Mouse (Mus musculus) liver, embryonic 12.5 days (tissue): ENCODE measurements around the gene Spen. TPM values are rescaled to one million over a fixed set of nuclear protein-coding genes. Genes with fewer than 3 reads are reported as not detected.

Source experiments
- ATAC-seq: fragments of 200-750 bp; cut with Nextera tagmentation; 2 replicates; pipeline ENCODE4 v1.8.0; 2017; ENCODE audit warnings: moderate number of reproducible peaks, mild to moderate bottlenecking, moderate library complexity
- H3K27ac ChIP-seq: fragments of 300-500 bp; sonication (generic); 2 replicates; pipeline ENCODE4 v1.5.1; 2016; ENCODE audit warnings: mild to moderate bottlenecking
- H3K27me3 ChIP-seq: fragments of 300-500 bp; sonication (generic); replicated peaks from 2 replicates; pipeline ENCODE4 v1.6.1; 2016; ENCODE audit warnings: mild to moderate bottlenecking, moderate library complexity
- H3K36me3 ChIP-seq: fragments of 300-500 bp; sonication (generic); 2 replicates; pipeline ENCODE4 v1.6.1; 2016; ENCODE audit warnings: mild to moderate bottlenecking, moderate library complexity
- H3K4me1 ChIP-seq: fragments of 300-500 bp; sonication (generic); 2 replicates; pipeline ENCODE4 v1.6.1; 2016
- H3K4me2 ChIP-seq: fragments of 300-500 bp; sonication (generic); 2 replicates; pipeline ENCODE4 v1.6.1; 2016; ENCODE audit warnings: mild to moderate bottlenecking, moderate library complexity
- H3K4me3 ChIP-seq: fragments of 300-500 bp; sonication (generic); 2 replicates; pipeline ENCODE4 v1.5.1; 2016; ENCODE audit warnings: mild to moderate bottlenecking, moderate library complexity
- H3K9ac ChIP-seq: fragments of 300-500 bp; sonication (generic); 2 replicates; pipeline ENCODE4 v1.6.1; 2016; ENCODE audit warnings: mild to moderate bottlenecking, moderate library complexity
- H3K9me3 ChIP-seq: fragments of 300-500 bp; sonication (generic); replicated peaks from 2 replicates; pipeline ENCODE4 v1.6.1; 2016; ENCODE audit warnings: mild to moderate bottlenecking, moderate library complexity
- WGBS: fragments of 180-500 bp; shearing (Covaris S2); methylation state at CpG from one replicate; pipeline ENCODE4 v1.1.7; 2016; ENCODE audit not compliant: insufficient replicate concordance; 5-methylcytosine and 5-hydroxymethylcytosine counted together
- polyA plus RNA-seq: library from polyadenylated mRNA; unstranded; fragments of >200 nt; fragmentation: Nextera tagmentation; extraction: Ambion mirVana; gene quantifications from 2 replicates; pipeline ENCODE4 v1.2.1, GENCODE M21; 2016

Spen gene
- polyA plus RNA-seq = 9.1 and 9.2 TPM in 2 replicates

GRCm38 (mm10) chr4:141538408-141539212 is at the start of gene Spen:
Spen (minus strand) TSS chr4:141538597.
- under 1% methylated on average over 85 of the region's 88 CpGs for WGBS
- H3K27me3 ChIP-seq = no peaks in the 10 kb centered on the region

GRCm38 (mm10) chr4:141583919-141584318 is 45.5 kb upstream of the Spen start:
- WGBS = 79% methylated on average over 8 of the region's 8 CpGs
- no peak overlapping the region for H3K27ac ChIP-seq
- no peaks in the 10 kb centered on the region; the same call in 1 of the 2 replicates for H3K36me3 ChIP-seq
- H3K4me1 ChIP-seq = peaks cover 9% of the 10 kb centered on the region; the same call in 1 of the 2 replicates
- H3K27me3 ChIP-seq = peaks cover 13% of the 10 kb centered on the region; the same call in 1 of the 2 replicates
- H3K4me2 ChIP-seq = no peak overlapping the region
- ATAC-seq = no peak
- H3K4me3 ChIP-seq = no peak overlapping the region
- H3K9me3 ChIP-seq = no peaks in the 10 kb centered on the region
- H3K9ac ChIP-seq = no peak overlapping the region

More at GRCm38 (mm10) chr4:141538408-141539212, at the start of gene Spen:
- peaks cover 58% of the 10 kb centered on the region for H3K4me1 ChIP-seq
- peak within 1 kb of the TSS; percentile 96 for H3K9ac ChIP-seq
- peak within 1 kb of the TSS; percentile 93 for H3K4me2 ChIP-seq
- H3K27ac ChIP-seq = peak within 1 kb of the TSS; percentile 95
- H3K9me3 ChIP-seq = no peaks in the 10 kb centered on the region
- peak within 1 kb of the TSS; percentile 97 for H3K4me3 ChIP-seq
- no peaks in the 10 kb centered on the region for H3K36me3 ChIP-seq
- ATAC-seq = peak; percentile 87

GRCm38 (mm10) chr4:141581051-141581450 is 42.7 kb upstream of the Spen start:
- peaks cover 17% of the 10 kb centered on the region for H3K4me1 ChIP-seq
- no peak overlapping the region for H3K27ac ChIP-seq
- no peak overlapping the region for H3K4me3 ChIP-seq
- H3K9ac ChIP-seq = no peak overlapping the region
- ATAC-seq = no peak
- 0 out of 2 replicates have a peak, but pooled peaks cover 3% of the 10 kb centered on the region for H3K9me3 ChIP-seq
- H3K4me2 ChIP-seq = no peak overlapping the region
- WGBS = 84% methylated on average over 13 of the region's 13 CpGs
- H3K36me3 ChIP-seq = no peaks in the 10 kb centered on the region
- H3K27me3 ChIP-seq = peaks cover 24% of the 10 kb centered on the region

GRCm38 (mm10) chr4:141578833-141579232 is 40.4 kb upstream of the Spen start:
- H3K4me2 ChIP-seq = no peak overlapping the region
- ATAC-seq = peak; percentile 65
- H3K9ac ChIP-seq = no peak overlapping the region
- 0 out of 2 replicates have a peak, but pooled peaks cover 3% of the 10 kb centered on the region for H3K9me3 ChIP-seq
- no peak overlapping the region for H3K27ac ChIP-seq
- 11% methylated on average over 3 of the region's 3 CpGs for WGBS
- peaks cover 19% of the 10 kb centered on the region for H3K4me1 ChIP-seq
- H3K27me3 ChIP-seq = peaks cover 25% of the 10 kb centered on the region
- H3K36me3 ChIP-seq = no peaks in the 10 kb centered on the region
- no peak overlapping the region for H3K4me3 ChIP-seq

GRCm38 (mm10) chr4:141576877-141577276 is 38.5 kb upstream of the Spen start:
- ATAC-seq = no peak
- Histone ChIP-seq H3K4me3 (no peak overlapping the region), H3K9me3 (0 out of 2 replicates have a peak, but pooled peaks cover 3% of the 10 kb centered on the region), H3K27me3 (peaks cover 33% of the 10 kb centered on the region), H3K36me3 (no peaks in the 10 kb centered on the region), H3K4me2 (no peak overlapping the region), H3K9ac (no peak overlapping the region), H3K4me1 (peaks cover 30% of the 10 kb centered on the region), H3K27ac (no peak overlapping the region)
- 72% methylated on average over 7 of the region's 7 CpGs for WGBS

- no peak overlapping the region for H3K9ac ChIP-seq
- no peak overlapping the region for H3K4me2 ChIP-seq
- no peak overlapping the region for H3K27ac ChIP-seq
- H3K36me3 ChIP-seq = no peaks in the 10 kb centered on the region
- WGBS = 69% methylated on average over 11 of the region's 11 CpGs
- H3K27me3 ChIP-seq = peaks cover 35% of the 10 kb centered on the region
- H3K4me3 ChIP-seq = no peak overlapping the region
- no peak for ATAC-seq
- 0 out of 2 replicates have a peak, but pooled peaks cover 3% of the 10 kb centered on the region for H3K9me3 ChIP-seq
- H3K4me1 ChIP-seq = peaks cover 31% of the 10 kb centered on the region
Observed at GRCm38 (mm10) chr4:141576404-141576803, 38.0 kb upstream of the Spen start.

- WGBS = 39% methylated on average over 27 of the region's 27 CpGs
Observed at GRCm38 (mm10) chr4:141574789-141575702, 36.6 kb upstream of the Spen start.

GRCm38 (mm10) chr4:141573359-141573966 is 35.1 kb upstream of the Spen start:
- ATAC-seq = no peak
- Histone ChIP-seq H3K9ac (no peak overlapping the region), H3K36me3 (no peaks in the 10 kb centered on the region), H3K4me3 (no peak overlapping the region), H3K27ac (no peak overlapping the region), H3K9me3 (0 out of 2 replicates have a peak, but pooled peaks cover 3% of the 10 kb centered on the region), H3K4me1 (peaks cover 25% of the 10 kb centered on the region), H3K27me3 (peaks cover 46% of the 10 kb centered on the region), H3K4me2 (no peak overlapping the region)
- WGBS = 44% methylated on average over 6 of the region's 6 CpGs

More at GRCm38 (mm10) chr4:141574789-141575702, 36.6 kb upstream of the Spen start:
- Histone ChIP-seq H3K4me3 (no peak overlapping the region), H3K27me3 (peaks cover 48% of the 10 kb centered on the region), H3K9me3 (0 out of 2 replicates have a peak, but pooled peaks cover 3% of the 10 kb centered on the region), H3K4me2 (no peak overlapping the region), H3K27ac (no peak overlapping the region), H3K4me1 (peaks cover 38% of the 10 kb centered on the region), H3K9ac (no peak overlapping the region), H3K36me3 (no peaks in the 10 kb centered on the region)
- ATAC-seq = no peak

- Histone ChIP-seq H3K4me1 (peaks cover 21% of the 10 kb centered on the region; the same call in 1 of the 2 replicates), H3K27me3 (peaks cover 46% of the 10 kb centered on the region), H3K4me2 (no peak overlapping the region), H3K36me3 (no peaks in the 10 kb centered on the region), H3K9me3 (0 out of 2 replicates have a peak, but pooled peaks cover 3% of the 10 kb centered on the region), H3K4me3 (no peak overlapping the region), H3K27ac (no peak overlapping the region), H3K9ac (no peak overlapping the region)
- no peak for ATAC-seq
- 53% methylated on average over 7 of the region's 7 CpGs for WGBS
Observed at GRCm38 (mm10) chr4:141572668-141573358, 34.4 kb upstream of the Spen start.

GRCm38 (mm10) chr4:141571934-141572333 is 33.5 kb upstream of the Spen start:
- H3K9ac ChIP-seq = no peak overlapping the region
- no peak overlapping the region for H3K4me3 ChIP-seq
- H3K36me3 ChIP-seq = no peaks in the 10 kb centered on the region
- H3K4me2 ChIP-seq = no peak overlapping the region
- 0 out of 2 replicates have a peak, but pooled peaks cover under 1% of the 10 kb centered on the region for H3K9me3 ChIP-seq
- H3K27ac ChIP-seq = no peak overlapping the region
- 58% methylated on average over 10 of the region's 10 CpGs for WGBS
- no peak for ATAC-seq
- peaks cover 21% of the 10 kb centered on the region; the same call in 1 of the 2 replicates for H3K4me1 ChIP-seq
- H3K27me3 ChIP-seq = peaks cover 41% of the 10 kb centered on the region

- Histone ChIP-seq H3K4me2 (no peak overlapping the region), H3K9me3 (no peaks in the 10 kb centered on the region), H3K9ac (no peak overlapping the region), H3K36me3 (no peaks in the 10 kb centered on the region), H3K4me3 (no peak overlapping the region), H3K27ac (no peak overlapping the region), H3K27me3 (peaks cover 38% of the 10 kb centered on the region), H3K4me1 (peaks cover 21% of the 10 kb centered on the region; the same call in 1 of the 2 replicates)
- ATAC-seq = no peak
- WGBS = 46% methylated on average over 6 of the region's 6 CpGs
Observed at GRCm38 (mm10) chr4:141571337-141571739, 32.9 kb upstream of the Spen start.
